Mouse (Mus musculus): Measurements from ENCODE around the gene Dnmt3l. TPM values are rescaled to one million over a fixed set of nuclear protein-coding genes. Genes with fewer than 3 reads are reported as not detected.
A peak's percentile ranks its signal among the peaks of the same experiment; 100 is the strongest.

Gene Dnmt3l
- polyA plus RNA-seq, 1 experiment, result 1.5 TPM

GRCm38 (mm10) chr10:78077862-78078261 is 36.1 kb downstream of the Dnmt3l start:
- no peak for TF ChIP-seq POLR2A (IDR thresholded peaks at IDR 0.05; ENCODE audit: borderline replicate concordance, low read depth, low read length)
- no peak for TF ChIP-seq CTCF (IDR thresholded peaks at IDR 0.05; ENCODE audit: low read depth, low read length)
- H3K4me1 ChIP-seq (ENCODE audit: control insufficient read depth, insufficient read depth, low read length), result no peaks in the 10 kb centered on the region
- H3K27ac ChIP-seq (ENCODE audit: insufficient read depth, low read depth, low read length), result no peak overlapping the region
- H3K4me3 ChIP-seq (ENCODE audit: insufficient read depth, low read length), result no peak overlapping the region

- Histone ChIP-seq H3K27ac (ENCODE audit: insufficient read depth, low read depth, low read length) (no peak overlapping the region), H3K4me3 (ENCODE audit: insufficient read depth, low read length) (no peak overlapping the region), H3K4me1 (ENCODE audit: control insufficient read depth, insufficient read depth, low read length) (no peaks in the 10 kb centered on the region)
- TF ChIP-seq CTCF (IDR thresholded peaks at IDR 0.05; ENCODE audit: low read depth, low read length) (no peak), POLR2A (IDR thresholded peaks at IDR 0.05; ENCODE audit: borderline replicate concordance, low read depth, low read length) (no peak)
Measured at GRCm38 (mm10) chr10:78078276-78078675, 36.5 kb downstream of the Dnmt3l start.

GRCm38 (mm10) chr10:78079955-78080591 is 38.3 kb downstream of the Dnmt3l start:
- H3K4me1 ChIP-seq (ENCODE audit: control insufficient read depth, insufficient read depth, low read length), result no peaks in the 10 kb centered on the region
- H3K4me3 ChIP-seq (ENCODE audit: insufficient read depth, low read length), result no peak overlapping the region
- no peak overlapping the region for H3K27ac ChIP-seq (ENCODE audit: insufficient read depth, low read depth, low read length)
- TF ChIP-seq POLR2A (IDR thresholded peaks at IDR 0.05; ENCODE audit: borderline replicate concordance, low read depth, low read length) (no peak), CTCF (IDR thresholded peaks at IDR 0.05; ENCODE audit: low read depth, low read length) (no peak)

GRCm38 (mm10) chr10:78084073-78084472 is 42.3 kb downstream of the Dnmt3l start:
- H3K27ac ChIP-seq (ENCODE audit: insufficient read depth, low read depth, low read length), result no peak overlapping the region
- H3K4me1 ChIP-seq (ENCODE audit: control insufficient read depth, insufficient read depth, low read length), result peaks cover 18% of the 10 kb centered on the region
- TF ChIP-seq POLR2A (IDR thresholded peaks at IDR 0.05; ENCODE audit: borderline replicate concordance, low read depth, low read length), result no peak
- no peak overlapping the region for H3K4me3 ChIP-seq (ENCODE audit: insufficient read depth, low read length)

- no peak overlapping the region for H3K27ac ChIP-seq (ENCODE audit: insufficient read depth, low read depth, low read length)
Measured at GRCm38 (mm10) chr10:78085711-78086110, 44.0 kb downstream of the Dnmt3l start.

GRCm38 (mm10) chr10:78086444-78087061 is 44.8 kb downstream of the Dnmt3l start:
- TF ChIP-seq POLR2A (IDR thresholded peaks at IDR 0.05; ENCODE audit: borderline replicate concordance, low read depth, low read length), result no peak
- no peak for TF ChIP-seq CTCF (IDR thresholded peaks at IDR 0.05; ENCODE audit: low read depth, low read length)
- H3K4me1 ChIP-seq (ENCODE audit: control insufficient read depth, insufficient read depth, low read length), result peaks cover 21% of the 10 kb centered on the region
- H3K4me3 ChIP-seq (ENCODE audit: insufficient read depth, low read length), result peak overlapping the region; percentile 2; the same call in 1 of the 2 replicates
- H3K27ac ChIP-seq (ENCODE audit: insufficient read depth, low read depth, low read length), result peak overlapping the region; percentile 78

More at GRCm38 (mm10) chr10:78085711-78086110, 44.0 kb downstream of the Dnmt3l start:
- H3K4me1 ChIP-seq (ENCODE audit: control insufficient read depth, insufficient read depth, low read length), result peaks cover 21% of the 10 kb centered on the region
- no peak overlapping the region for H3K4me3 ChIP-seq (ENCODE audit: insufficient read depth, low read length)
- TF ChIP-seq CTCF (IDR thresholded peaks at IDR 0.05; ENCODE audit: low read depth, low read length) (no peak), POLR2A (IDR thresholded peaks at IDR 0.05; ENCODE audit: borderline replicate concordance, low read depth, low read length) (no peak)

- Histone ChIP-seq H3K4me3 (ENCODE audit: insufficient read depth, low read length) (peak overlapping the region; percentile 2; the same call in 1 of the 2 replicates), H3K27ac (ENCODE audit: insufficient read depth, low read depth, low read length) (peak overlapping the region; percentile 32), H3K4me1 (ENCODE audit: control insufficient read depth, insufficient read depth, low read length) (peaks cover 21% of the 10 kb centered on the region)
- TF ChIP-seq POLR2A (IDR thresholded peaks at IDR 0.05; ENCODE audit: borderline replicate concordance, low read depth, low read length) (no peak), CTCF (IDR thresholded peaks at IDR 0.05; ENCODE audit: low read depth, low read length) (no peak)
Measured at GRCm38 (mm10) chr10:78087101-78087511, 45.4 kb downstream of the Dnmt3l start.

- Histone ChIP-seq H3K4me1 (ENCODE audit: control insufficient read depth, insufficient read depth, low read length) (peaks cover 28% of the 10 kb centered on the region), H3K27ac (ENCODE audit: insufficient read depth, low read depth, low read length) (no peak overlapping the region), H3K4me3 (ENCODE audit: insufficient read depth, low read length) (no peak overlapping the region)
- TF ChIP-seq CTCF (IDR thresholded peaks at IDR 0.05; ENCODE audit: low read depth, low read length) (no peak), POLR2A (IDR thresholded peaks at IDR 0.05; ENCODE audit: borderline replicate concordance, low read depth, low read length) (no peak)
Measured at GRCm38 (mm10) chr10:78090246-78090645, 48.5 kb downstream of the Dnmt3l start.

GRCm38 (mm10) chr10:78090706-78091491 is 49.2 kb downstream of the Dnmt3l start:
- no peak overlapping the region for H3K4me3 ChIP-seq (ENCODE audit: insufficient read depth, low read length)

More at GRCm38 (mm10) chr10:78090706-78091491, 49.2 kb downstream of the Dnmt3l start:
- Histone ChIP-seq H3K4me1 (ENCODE audit: control insufficient read depth, insufficient read depth, low read length) (peaks cover 31% of the 10 kb centered on the region), H3K27ac (ENCODE audit: insufficient read depth, low read depth, low read length) (no peak overlapping the region)
- TF ChIP-seq POLR2A (IDR thresholded peaks at IDR 0.05; ENCODE audit: borderline replicate concordance, low read depth, low read length) (no peak), CTCF (IDR thresholded peaks at IDR 0.05; ENCODE audit: low read depth, low read length) (no peak)
